12 mouse cellular contexts compared by ENCODE assay signal in the genomic region with DNA sequence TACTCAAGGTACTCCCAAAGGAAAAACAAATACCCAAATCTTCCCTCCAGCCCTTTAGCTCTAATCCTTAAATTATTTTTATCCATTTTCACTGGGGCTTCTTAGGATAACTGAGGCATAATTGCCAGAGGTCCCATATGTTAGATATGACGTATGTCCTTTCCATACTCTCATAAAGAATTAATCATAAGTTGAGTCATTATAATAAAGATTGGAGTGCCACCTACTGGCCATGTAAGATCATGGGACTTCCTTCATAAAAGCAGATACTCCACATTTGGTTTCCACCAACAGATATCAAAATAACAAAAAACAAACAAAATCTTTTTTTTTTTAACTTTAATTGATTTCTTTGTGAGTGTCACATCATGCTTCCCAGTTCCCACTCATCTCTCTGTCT.
DNase-seq lines count a peak whose midpoint lies in the region; ATAC-seq and TF ChIP-seq lines count a peak whose summit lies in the region.
"Had no signal": no experiment of that assay in that cellular context is flagged by ENCODE, and none has a peak within 500 bp of the region (broad histone marks: within the 10 kb centered on the region; RNA-seq: fewer than 3 reads in every experiment).

No protein-coding gene starts in this region.

- TF ChIP-seq CTCF in G1E (IDR thresholded peaks at IDR 0.05; ENCODE audit: low read depth, low read length), result no peak

- no peaks in the 10 kb centered on the region for H3K9me3 ChIP-seq in G1E (replicated peaks)
- H3K9me3 ChIP-seq: embryonic facial prominence, embryonic 15.5 days had no signal

- no peak overlapping the region for H3K4me3 ChIP-seq in G1E (ENCODE audit: low read depth, low read length)
- H3K4me3 ChIP-seq: embryonic facial prominence, embryonic 15.5 days had no signal

- intact Hi-C loops in left cerebral cortex, postnatal 14 days (cut with DNase I), result no loop called here
- intact Hi-C loops in left cerebral cortex, postnatal 36 days (cut with DNase I), result no loop called here

- peak; percentile 49; the same call in 1 of the 2 replicates for ATAC-seq in G1E (ENCODE audit: extremely low read depth, insufficient number of reproducible peaks, low FRiP score, poor library complexity, severe bottlenecking)
- ATAC-seq in frontal cortex, adult (ENCODE audit: low TSS enrichment), result no peak
- ATAC-seq: inflammation-experienced regulatory T-cells, adult 6 months had no signal

- H3K4me1 ChIP-seq in G1E (ENCODE audit: insufficient read depth, low read depth, low read length), result no peaks in the 10 kb centered on the region
- H3K4me1 ChIP-seq: embryonic facial prominence, embryonic 15.5 days had no signal

- DNase-seq in embryo, embryonic 10 days (ENCODE audit: low spot score), result peak; percentile 14
- no peak for DNase-seq in embryo, embryonic 9.5 days (ENCODE audit: extremely low spot score)
- DNase-seq in left cerebral cortex, postnatal 14 days (ENCODE audit: low spot score in 2 of 2), result peak; percentile 61
- no peak for DNase-seq in left cerebral cortex, postnatal 36 days (ENCODE audit: low spot score in 2 of 2)
- DNase-seq in G1E (ENCODE audit: low spot score), result no peak
- peak; percentile 29 for DNase-seq in induced T-regulatory cell, adult 2 months (ENCODE audit: low read depth)
- DNase-seq in urinary bladder, adult 18-20 months (ENCODE audit: low spot score in 2 of 2), result no peak
- DNase-seq: adrenal gland, postnatal 25 days; gastrocnemius, postnatal 14 days had no signal

- H3K27me3 ChIP-seq in G1E (ENCODE audit: insufficient read depth, low read length), result no peaks in the 10 kb centered on the region
- H3K27me3 ChIP-seq: embryonic facial prominence, embryonic 15.5 days had no signal

- H3K36me3 ChIP-seq in G1E (replicated peaks), result no peaks in the 10 kb centered on the region
- H3K36me3 ChIP-seq: embryonic facial prominence, embryonic 15.5 days had no signal

Comparison
In these comparisons a context has a peak if more than half of its experiments do, and no peak if none do; other contexts are left out.
1. DNase-seq: peak in embryo, embryonic 10 days (single experiment), left cerebral cortex, postnatal 14 days (2 of 2) and induced T-regulatory cell, adult 2 months (single experiment); none in embryo, embryonic 9.5 days (single experiment), left cerebral cortex, postnatal 36 days (0 of 2), G1E (single experiment) and urinary bladder, adult 18-20 months (0 of 2).